Mouse (Mus musculus): ENCODE measurements around the gene Tesk2. TPM values are rescaled to one million over a fixed set of nuclear protein-coding genes. Genes with fewer than 3 reads are reported as not detected.
A peak's percentile ranks its signal among the peaks of the same experiment; 100 is the strongest.

Gene Tesk2
- polyA plus RNA-seq, 1 experiment = 14.6 TPM

DNA sequence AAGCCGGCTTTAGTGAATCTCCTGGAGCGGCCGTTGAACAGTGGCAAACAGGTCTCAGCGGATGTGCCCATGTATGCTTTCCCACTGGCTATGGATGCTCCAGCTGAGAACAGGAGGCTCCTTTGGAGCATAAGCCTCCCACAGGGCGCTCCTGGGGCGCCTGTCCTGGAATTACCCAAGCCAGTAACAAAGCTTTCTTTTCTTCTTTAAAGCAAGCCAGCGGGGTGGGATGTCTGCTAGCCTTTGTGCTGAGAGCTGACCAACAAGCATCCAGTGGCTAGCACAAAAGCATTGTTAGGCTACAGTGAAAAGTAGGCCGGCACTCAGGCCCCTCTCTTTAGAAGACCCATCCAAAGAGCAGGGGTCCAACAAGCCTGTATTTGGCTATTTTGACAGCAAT, 61.4 kb downstream of the Tesk2 start:
- 82% methylated on average over 8 of the region's 8 CpGs for WGBS
- no peak for DNase-seq (ENCODE audit: low read depth, low spot score)

DNA sequence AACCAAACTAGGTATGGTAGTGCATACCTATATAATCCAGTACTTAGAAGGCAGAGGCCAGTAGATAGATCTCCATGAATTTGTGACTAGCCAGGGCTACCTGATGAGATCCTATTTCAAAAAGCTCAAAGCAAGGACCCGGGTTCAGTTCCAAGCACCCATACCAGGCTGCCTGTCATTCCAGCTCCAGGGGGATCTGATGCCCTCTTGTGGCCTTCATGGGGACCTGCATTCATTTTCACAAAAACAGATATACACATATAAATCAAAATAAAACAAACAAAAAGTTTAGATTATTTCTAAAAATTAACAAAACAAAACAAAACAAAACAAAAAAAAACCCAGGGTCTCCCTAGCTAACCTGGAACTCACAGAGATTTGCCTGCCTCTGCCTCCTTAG, 65.8 kb downstream of the Tesk2 start:
- no peak for DNase-seq (ENCODE audit: low read depth, low spot score)
- 97% methylated on average over 1 of the region's 1 CpGs for WGBS

DNA sequence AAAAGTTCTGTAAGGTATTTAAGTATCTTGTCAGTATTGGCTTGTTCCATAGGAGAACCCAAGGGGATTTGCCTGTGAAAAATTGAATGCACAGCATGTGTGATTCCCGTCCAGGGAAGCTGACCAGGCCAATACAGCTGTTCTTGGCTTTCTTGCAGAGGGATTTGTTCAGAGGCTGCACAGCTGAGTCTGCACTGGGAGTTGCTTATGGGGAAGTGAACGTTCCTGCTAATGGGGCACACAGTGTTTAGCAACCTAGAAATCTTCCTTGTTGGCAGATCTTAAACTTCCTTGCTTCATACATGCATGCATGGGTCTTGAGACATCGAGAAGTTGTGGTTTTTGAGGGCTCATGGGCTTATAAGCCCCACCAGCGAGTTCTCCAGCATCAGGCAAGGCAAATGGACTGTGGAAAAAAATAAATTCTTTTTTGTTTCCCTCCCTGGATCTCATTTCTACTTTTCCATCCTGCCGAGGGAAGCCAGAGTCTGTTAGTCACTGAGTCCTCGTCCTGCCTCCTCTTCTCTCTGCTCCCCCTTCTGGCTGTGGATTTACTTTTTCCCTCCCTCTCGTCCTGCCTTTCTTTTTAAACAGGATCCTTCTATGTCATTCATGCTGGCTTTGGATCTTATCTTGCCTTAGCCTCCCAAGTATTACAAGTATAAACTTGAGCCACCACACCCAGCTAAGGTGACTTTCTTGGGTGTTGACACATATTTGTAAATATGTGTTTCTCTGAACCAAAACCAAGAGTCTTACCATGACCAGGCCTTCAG, 67.4 kb downstream of the Tesk2 start:
- 42% methylated on average over 7 of the region's 7 CpGs for WGBS
- no peak for DNase-seq (ENCODE audit: low read depth, low spot score)

DNA sequence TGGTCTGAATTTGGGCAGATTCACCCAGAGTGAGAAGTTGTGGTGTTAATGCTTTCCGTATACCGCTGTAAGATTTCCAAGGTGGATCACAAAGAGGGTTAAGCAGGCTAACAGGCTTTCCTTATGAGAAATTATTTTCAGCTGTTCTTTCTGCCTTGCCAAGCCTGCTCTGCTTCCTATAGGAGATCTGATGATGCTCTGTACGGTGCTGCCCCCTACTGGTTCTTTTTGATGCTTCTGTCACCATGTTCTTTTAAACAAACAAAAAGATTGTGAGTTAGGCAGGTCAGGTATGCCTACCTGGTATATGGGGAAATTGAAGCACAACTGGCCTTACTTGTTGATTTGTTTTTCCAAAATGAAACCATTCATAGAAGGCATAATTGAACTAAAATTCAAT, 68.2 kb downstream of the Tesk2 start:
- WGBS = 9% methylated on average over 3 of the region's 3 CpGs
- DNase-seq (ENCODE audit: low read depth, low spot score) = peak; percentile 82

DNA sequence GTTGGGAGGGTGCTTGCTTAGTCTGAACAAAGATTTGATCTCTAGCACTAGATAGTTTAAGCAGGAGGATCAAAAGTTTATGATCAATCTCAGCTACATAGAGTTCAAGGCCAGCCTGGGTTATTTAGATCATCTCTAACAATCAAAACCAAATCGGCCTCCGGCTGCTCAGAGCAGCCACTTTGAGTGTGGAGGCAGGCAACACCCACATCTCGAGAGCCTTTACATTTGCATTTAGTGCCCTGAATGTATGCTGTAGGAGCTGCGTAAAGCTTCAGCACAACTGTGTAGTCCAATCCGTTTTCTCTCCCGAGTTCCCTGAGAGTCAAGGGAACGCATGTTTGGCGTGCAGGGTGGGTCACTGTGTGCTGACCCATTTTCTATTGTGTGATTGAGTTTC, 71.7 kb downstream of the Tesk2 start:
- WGBS = 72% methylated on average over 8 of the region's 8 CpGs
- no peak for DNase-seq (ENCODE audit: low read depth, low spot score)

DNA sequence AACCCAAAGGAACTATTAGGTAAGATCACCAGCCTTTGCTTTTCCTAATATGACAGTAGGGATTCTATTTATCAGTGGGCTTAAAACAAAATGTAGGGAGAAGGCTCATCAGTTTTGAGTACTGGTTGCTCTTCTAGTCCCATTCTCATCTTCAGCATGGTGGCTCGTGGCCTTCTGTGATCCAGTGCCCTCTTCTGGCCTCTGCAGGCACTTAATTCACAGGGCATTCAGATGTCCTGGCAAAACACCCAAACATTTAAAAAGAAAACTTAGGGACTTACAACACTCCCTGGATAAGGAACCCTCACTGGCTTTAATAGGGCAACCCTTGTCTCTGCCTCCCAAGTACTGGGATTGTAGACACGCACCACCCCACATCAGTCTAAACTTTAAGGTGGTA, 73.5 kb downstream of the Tesk2 start:
- WGBS = 80% methylated on average over 2 of the region's 2 CpGs
- no peak for DNase-seq (ENCODE audit: low read depth, low spot score)

DNA sequence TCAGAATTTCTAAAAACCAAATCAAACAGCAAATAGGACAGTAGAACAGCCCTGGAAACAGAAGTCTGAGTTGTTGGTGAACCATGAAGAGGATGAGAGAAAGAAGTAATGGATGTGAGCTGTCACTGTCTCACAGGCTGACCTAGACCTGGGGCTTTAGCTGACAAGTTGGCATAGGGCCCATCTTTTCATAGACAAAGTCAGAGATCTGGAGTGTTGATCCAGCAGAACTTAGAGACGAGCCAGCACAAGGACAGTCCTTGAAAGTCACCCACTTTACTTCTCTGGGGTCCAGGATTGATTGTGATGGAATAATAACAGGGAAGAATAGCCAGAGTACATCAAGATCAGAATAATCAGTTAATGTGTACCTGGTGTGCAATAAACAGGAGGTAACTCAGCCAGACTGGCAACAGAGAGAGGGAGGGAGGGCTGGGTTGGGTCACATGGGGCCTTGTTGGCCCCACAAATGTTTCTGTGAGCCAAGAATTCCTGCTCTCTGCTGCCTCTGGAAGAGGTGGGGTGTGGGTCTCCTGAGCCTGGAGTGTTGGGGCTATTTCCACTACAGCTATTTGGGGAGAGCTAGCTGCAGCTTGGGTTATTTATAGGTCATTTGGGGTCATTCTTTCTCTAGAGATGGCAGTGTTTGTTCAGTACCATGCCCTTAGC, 75.8 kb downstream of the Tesk2 start:
- 13% methylated on average over 1 of the region's 1 CpGs for WGBS
- no peak for DNase-seq (ENCODE audit: low read depth, low spot score)

DNA sequence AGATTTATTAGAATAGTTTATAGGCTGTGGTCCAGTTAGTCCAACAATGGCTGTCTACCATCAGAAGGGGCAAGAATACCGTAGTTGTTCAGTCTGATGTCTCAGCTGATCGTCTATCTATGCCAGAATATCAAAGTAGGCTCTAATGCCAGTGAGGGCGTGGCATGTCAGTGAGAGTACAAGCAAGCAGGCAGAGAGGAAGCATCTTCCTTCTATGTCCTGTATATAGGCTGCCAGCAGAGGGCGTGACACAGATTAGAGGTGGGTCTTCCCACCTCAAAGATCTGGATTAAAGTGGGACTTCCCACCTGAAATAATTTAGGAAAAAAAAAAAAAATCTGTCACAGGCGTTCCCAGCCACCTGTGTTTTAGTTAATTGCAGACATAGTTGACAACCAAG, 79.2 kb downstream of the Tesk2 start:
- 27% methylated on average over 5 of the region's 5 CpGs for WGBS
- no peak for DNase-seq (ENCODE audit: low read depth, low spot score)

DNA sequence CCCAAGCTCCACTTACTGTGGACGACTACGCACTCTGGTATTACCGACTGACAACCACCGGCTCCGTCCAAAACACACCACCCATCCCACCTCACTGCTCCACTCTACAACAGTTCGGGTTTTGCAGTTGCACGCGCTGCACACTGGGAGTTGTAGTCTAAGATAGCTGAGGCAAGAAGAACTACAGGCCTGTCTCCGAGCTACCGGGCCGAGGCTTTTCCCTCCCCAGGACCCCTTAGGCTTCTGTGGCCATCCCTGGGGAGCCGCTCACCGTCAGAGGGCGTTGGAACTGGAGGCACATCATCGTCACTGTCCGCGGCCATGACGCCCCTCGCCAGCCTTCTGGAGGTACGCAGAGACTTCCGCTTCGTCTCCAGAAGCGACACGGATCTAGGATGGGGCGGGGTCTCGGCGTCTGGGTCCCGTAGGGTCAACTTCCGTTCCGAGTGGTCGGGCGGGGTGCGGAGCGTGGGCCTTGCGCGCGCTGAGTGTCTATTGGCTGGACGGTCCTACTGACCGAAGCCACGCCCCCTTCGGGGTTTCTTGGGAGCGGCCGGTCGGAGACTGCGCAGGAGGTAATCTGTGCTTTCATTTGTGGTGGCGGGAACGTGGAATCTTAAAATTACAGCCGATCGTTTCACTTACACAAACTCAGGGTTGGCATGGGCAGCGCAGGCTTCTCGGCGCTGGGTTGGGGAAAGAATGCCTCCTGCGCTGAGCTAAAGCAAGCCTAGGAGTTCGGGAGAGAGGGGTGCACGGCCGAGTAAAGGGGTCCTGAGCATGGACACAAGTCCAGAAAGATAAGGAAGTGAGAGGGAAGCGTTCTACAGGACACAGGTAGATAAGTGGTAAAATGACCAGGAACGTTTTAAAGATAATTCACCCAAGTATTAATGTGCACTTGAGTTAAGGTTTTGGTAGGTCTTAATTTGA, 86.7 kb downstream of the Tesk2 start, which contains the start of the genes Toe1 and Mutyh:
Toe1 (minus strand) TSS at position 444 of the 933 bp plus-strand sequence.
Mutyh (plus strand) TSS at position 527 of the 933 bp plus-strand sequence.
- WGBS = under 1% methylated on average over 58 of the region's 58 CpGs
- peak; percentile 85 for DNase-seq (ENCODE audit: low read depth, low spot score)

DNA sequence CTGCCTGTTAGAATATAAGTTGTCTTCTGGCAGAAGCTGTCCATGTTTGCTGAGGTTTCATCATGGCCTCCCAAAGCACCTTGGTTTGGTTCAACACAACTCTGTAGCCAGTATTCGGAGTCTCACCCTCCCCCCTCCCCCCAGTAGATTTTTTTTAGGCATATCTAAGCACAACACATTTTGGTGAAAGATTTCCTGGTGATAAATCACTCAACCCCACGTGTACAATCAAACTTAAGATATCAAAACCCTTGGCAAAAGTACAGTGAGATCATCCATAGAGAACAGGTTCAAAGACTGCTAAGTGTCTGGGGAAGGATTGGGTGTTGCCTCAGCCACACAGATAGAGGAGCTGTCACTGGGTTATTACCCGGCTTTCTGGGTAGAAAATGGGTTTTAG, 90.3 kb downstream of the Tesk2 start:
- 35% methylated on average over 3 of the region's 3 CpGs for WGBS
- no peak for DNase-seq (ENCODE audit: low read depth, low spot score)

DNA sequence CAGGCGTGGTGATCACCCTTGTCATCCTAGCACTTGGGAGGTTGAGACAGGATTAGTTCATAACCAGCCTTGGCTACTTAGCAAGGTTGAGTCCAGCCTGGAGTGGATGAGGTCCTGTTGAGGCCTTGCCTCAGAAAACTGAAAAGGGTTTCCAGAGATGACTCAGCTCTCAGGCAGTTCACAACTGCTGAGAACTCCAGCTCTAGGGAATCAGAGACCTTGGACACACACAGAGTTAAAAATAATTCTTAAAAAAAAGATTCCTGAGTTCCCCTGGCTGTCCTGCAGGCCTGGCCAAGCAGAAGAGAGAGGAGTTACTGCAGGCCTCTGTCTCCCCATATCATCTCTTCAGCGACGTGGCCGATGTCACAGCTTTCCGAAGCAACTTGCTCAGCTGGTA, 94.5 kb downstream of the Tesk2 start:
- 83% methylated on average over 5 of the region's 5 CpGs for WGBS
- DNase-seq (ENCODE audit: low read depth, low spot score) = no peak

DNA sequence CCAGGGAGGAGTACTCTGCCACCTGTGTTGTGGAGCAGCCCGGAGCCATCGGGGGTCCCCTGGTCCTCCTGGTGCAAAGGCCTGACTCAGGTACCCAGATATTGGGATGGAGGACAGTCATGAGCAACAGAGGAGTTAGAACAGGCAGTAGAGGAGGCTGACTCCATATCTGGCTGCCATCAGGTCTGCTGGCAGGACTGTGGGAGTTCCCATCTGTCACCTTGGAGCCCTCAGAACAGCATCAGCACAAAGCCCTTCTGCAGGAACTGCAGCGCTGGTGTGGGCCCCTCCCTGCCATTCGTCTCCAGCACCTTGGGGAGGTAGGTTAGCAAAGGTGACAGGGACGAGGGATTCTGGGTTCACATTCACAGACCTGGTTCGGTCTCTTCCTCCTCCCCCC, 96.7 kb downstream of the Tesk2 start:
- no peak for DNase-seq (ENCODE audit: low read depth, low spot score)
- 93% methylated on average over 6 of the region's 6 CpGs for WGBS

DNA sequence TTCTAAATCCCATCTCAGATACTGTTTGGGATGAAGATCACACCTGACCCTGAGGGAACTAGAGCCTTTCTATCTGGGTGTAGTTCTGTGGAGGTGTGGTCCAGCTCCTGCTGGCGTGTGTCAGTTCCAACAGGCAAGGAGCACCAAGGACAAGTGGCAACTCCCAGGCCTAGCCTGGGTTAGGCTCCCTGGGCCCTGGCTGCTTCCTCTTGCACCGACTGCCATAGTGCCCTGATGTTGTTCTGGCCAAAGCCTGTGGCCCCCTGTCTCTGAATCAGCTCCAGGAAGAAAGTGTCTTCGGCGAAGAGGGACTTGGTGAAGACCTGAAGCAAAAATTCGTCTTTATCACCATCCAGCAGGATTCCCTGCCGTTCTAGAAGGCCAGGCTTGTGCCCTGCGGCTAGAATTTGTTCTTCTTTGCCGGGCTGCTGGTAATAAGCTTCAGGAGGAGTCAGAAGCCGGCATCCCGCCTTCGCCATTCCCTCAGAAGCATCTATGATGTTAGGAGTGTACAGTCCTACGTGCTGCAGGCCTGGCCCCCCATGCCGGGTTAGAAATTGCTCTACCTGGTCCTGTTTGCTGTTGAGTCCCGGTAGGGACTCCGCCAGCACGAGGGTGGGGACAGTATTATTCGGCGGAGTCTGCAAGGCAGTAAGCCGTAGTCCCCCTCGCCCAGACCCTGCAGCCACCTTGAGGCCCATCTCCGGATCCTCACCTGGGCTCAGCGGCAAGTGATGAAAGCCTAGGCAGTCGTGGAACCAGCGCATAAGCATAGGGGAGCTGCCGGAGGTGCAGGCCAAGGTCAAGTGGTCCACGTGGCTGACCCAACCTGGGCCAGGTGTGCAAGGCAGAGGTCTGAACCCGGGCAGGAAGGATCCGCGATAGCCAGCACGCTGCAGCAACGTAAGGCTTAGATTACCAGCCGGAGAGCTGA, 99.5 kb downstream of the Tesk2 start:
- 41% methylated on average over 32 of the region's 32 CpGs for WGBS
- DNase-seq (ENCODE audit: low read depth, low spot score) = no peak

DNA sequence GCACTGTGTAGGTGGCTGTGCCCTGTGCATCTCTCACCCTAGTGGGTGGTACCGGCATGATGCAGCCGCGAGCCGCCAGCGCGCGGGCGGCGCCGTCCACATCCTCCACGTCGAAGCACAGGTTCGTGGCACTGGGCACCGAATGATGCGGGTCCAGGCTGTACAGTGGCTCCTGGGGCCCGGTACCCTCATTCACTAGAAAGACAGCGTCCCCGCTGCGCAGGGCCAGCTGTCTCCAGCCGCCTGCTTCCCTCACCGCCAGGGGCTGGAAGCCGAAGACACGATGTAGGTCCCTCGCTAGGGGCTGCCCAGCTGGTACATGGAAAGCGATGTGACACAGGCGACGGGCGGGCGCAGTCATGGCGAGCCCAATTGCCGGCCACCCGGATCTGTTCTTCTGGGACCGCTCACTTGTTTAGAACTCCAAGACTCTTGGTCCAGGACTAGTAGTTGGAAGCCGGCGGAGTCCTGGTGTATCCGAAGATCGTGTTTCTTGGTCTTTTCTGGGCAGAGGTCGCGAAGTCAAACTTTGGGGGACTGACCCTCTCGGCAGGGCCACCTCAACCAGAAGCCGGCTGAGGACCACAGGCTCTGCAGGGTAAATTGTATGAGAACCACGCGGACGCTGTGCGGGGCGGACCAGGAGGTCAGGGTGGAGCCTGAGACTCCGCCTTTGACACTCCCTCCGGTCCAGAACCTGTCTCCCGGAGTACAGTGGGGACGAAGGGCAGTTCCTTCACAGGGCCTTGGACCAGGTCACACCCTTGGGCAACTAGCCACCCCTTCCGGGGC, 100.3 kb downstream of the Tesk2 start:
- WGBS = under 1% methylated on average over 51 of the region's 51 CpGs
- peak; percentile 96 for DNase-seq (ENCODE audit: low read depth, low spot score)

DNA sequence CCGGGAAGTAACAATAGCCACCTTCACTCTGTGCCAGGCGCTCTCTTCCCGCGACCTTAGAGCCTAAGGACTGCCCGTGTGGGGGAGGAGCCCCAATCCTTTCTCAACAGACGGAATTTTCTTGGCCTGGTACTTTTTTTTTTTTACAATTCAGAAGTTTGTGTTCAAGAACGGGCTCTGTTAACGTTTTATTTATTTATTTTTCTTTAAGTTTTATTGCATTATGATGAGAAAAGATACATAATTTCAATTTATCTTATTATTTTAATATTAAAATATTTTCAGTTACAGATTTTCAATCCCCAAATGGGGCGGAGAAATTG, 100.9 kb downstream of the Tesk2 start, which contains the start of gene Hpdl:
Hpdl (minus strand) TSS at position 14 of the 323 bp plus-strand sequence.
- 8% methylated on average over 9 of the region's 9 CpGs for WGBS
- DNase-seq (ENCODE audit: low read depth, low spot score) = no peak

DNA sequence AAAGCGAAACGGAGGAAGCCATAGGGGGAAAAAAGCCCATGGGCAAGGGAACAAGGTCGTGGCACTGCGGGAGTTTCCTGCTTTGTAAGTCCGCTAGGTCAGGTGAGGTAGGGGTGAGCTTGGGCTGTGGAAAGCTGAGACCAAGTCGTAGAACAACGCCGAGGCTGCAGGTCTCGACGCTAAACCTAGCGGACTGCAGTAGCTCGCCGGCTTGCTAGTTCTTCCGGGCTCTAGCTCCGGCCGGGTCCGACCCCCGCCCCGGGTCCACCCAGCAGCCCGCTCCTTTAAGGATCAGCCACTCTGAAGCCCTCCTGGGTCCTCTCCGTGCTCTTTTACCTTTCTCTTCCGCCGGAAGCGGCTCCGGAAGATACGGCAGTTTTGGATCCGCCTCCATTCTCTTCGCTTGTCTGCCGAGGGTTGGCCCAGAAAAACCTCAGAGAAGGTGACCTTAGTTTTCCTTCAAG, 103.8 kb downstream of the Tesk2 start:
- 2% methylated on average over 29 of the region's 29 CpGs for WGBS
- DNase-seq (ENCODE audit: low read depth, low spot score) = peak; percentile 62

DNA sequence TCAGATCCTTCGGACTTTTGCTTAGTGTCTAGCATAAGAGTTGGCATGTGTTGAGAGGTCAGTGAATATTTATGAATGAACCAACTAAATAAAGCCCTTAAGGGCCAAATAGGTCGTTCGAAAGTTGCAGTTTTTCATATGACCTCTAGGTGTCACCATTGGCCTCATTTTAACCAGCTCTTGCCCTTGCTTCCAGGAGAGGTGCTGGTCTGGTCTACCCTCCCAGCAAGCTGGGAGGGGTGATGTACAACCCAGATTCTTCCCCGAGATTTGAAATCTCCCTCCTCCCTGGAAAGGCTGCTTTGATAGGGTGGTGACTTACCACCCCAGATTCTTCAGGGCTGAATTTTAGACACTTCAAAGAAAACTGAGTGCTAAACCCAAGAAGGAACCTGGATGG, 107.1 kb downstream of the Tesk2 start:
- 1% methylated on average over 4 of the region's 4 CpGs for WGBS
- DNase-seq (ENCODE audit: low read depth, low spot score) = no peak

DNA sequence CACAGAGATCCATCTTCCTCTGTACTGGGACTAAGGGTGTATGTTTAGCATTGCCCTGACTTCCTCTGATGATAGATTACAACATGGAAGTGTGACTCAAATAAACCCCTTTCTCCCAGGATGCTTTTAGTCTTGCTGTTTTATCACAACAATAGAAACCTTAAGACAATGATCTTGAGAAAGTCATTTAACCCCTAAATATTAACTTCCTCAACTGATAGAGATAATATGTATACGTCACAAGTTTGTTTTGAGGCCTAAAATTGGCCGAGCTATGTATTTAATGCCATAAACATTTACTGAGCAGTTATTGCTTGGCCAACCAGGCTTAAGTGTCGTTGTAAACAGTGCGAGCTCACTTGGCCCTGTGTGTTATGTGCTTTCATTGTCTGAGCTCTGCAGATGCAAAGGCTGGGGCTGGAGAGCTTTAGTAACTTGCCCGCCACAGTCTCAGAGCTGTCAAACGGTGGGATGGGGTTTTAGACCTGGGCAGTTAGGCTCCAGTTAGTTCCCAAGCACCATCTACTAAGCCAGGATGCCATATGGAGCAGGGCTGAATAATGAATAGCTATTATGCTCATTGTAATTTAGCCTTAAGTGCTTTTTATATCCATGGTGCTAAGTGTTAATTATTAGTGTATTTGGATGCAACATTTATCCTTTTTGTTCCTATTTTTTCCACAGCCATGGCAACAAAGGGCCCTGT, 108.8 kb downstream of the Tesk2 start:
- 19% methylated on average over 6 of the region's 6 CpGs for WGBS
- DNase-seq (ENCODE audit: low read depth, low spot score) = no peak
